Mouse (Mus musculus): ENCODE measurements around the gene Cst13.
"Not testable (repeated sequence)": the region's sequence is repeated elsewhere in the genome, so short reads cannot be mapped to it uniquely, and the experiment has no call there.

Cst13 gene

GRCm38 (mm10) chr2:148819909-148820308, at the start of gene Cst13:
TSS of gene Cst13 (plus strand) at chr2:148820081.
- no peak for DNase-seq (ENCODE audit: low read depth)

GRCm38 (mm10) chr2:148771397-148771796, 48.5 kb upstream of the Cst13 start, which contains the start of gene Cst11:
TSS of gene Cst11 (minus strand) at chr2:148771497.
- DNase-seq (ENCODE audit: low read depth): not testable (repeated sequence)

- no peak for DNase-seq (ENCODE audit: low read depth)
Measured at GRCm38 (mm10) chr2:148781709-148782108, 38.2 kb upstream of the Cst13 start, which contains the start of gene 8030411F24Rik. TSS of gene 8030411F24Rik (plus strand) at chr2:148782009.

- no peak for DNase-seq (ENCODE audit: low read depth)
Measured at GRCm38 (mm10) chr2:148789142-148789541, 30.7 kb upstream of the Cst13 start, which contains the start of gene Cst12. TSS of gene Cst12 (plus strand) at chr2:148789361.

GRCm38 (mm10) chr2:148798485-148798884, 21.4 kb upstream of the Cst13 start, which contains the start of gene Cst8:
TSS of gene Cst8 (plus strand) at chr2:148798785.
- no peak for DNase-seq (ENCODE audit: low read depth)

- no peak for DNase-seq (ENCODE audit: low read depth)
Measured at GRCm38 (mm10) chr2:148801491-148801921, 18.4 kb upstream of the Cst13 start.

GRCm38 (mm10) chr2:148806696-148807095, 13.2 kb upstream of the Cst13 start:
- no peak for DNase-seq (ENCODE audit: low read depth)

GRCm38 (mm10) chr2:148825986-148826385, 6.1 kb downstream of the Cst13 start:
- DNase-seq (ENCODE audit: low read depth): no peak

GRCm38 (mm10) chr2:148834912-148835311, 15.0 kb downstream of the Cst13 start, which contains the start of gene Cst9:
TSS of gene Cst9 (plus strand) at chr2:148835147.
- DNase-seq (ENCODE audit: low read depth): no peak

GRCm38 (mm10) chr2:148838075-148838777, 18.3 kb downstream of the Cst13 start:
- DNase-seq (ENCODE audit: low read depth): no peak

- DNase-seq (ENCODE audit: low read depth): no peak
Measured at GRCm38 (mm10) chr2:148839224-148839623, 19.3 kb downstream of the Cst13 start.

- peak; percentile 82 for DNase-seq (ENCODE audit: low read depth)
Measured at GRCm38 (mm10) chr2:148851116-148851906, 31.4 kb downstream of the Cst13 start.

GRCm38 (mm10) chr2:148856630-148857400, 36.9 kb downstream of the Cst13 start:
- peak; percentile 55 for DNase-seq (ENCODE audit: low read depth)

- DNase-seq (ENCODE audit: low read depth): peak; percentile 15
Measured at GRCm38 (mm10) chr2:148857506-148857905, 37.6 kb downstream of the Cst13 start.

- DNase-seq (ENCODE audit: low read depth): no peak
Measured at GRCm38 (mm10) chr2:148860993-148861392, 41.1 kb downstream of the Cst13 start.

GRCm38 (mm10) chr2:148861693-148862092, 41.8 kb downstream of the Cst13 start:
- no peak for DNase-seq (ENCODE audit: low read depth)

GRCm38 (mm10) chr2:148864966-148865365, 45.1 kb downstream of the Cst13 start, which contains the start of gene 9230104L09Rik:
TSS of gene 9230104L09Rik (minus strand) at chr2:148865038.
- no peak for DNase-seq (ENCODE audit: low read depth)

- peak; percentile 28 for DNase-seq (ENCODE audit: low read depth)
Measured at GRCm38 (mm10) chr2:148868959-148869358, 49.1 kb downstream of the Cst13 start.

GRCm38 (mm10) chr2:148870526-148870925, 50.6 kb downstream of the Cst13 start:
- no peak for DNase-seq (ENCODE audit: low read depth)

- no peak for DNase-seq (ENCODE audit: low read depth)
Measured at GRCm38 (mm10) chr2:148872860-148873259, 53.0 kb downstream of the Cst13 start.

GRCm38 (mm10) chr2:148874224-148874616, 54.3 kb downstream of the Cst13 start:
- no peak for DNase-seq (ENCODE audit: low read depth)

All from 416B (cell line).